Mouse (Mus musculus) MEL (cell line): ENCODE results near the gene Col4a4.

ENCODE experiments used
- CTCF ChIP-seq, 3 experiments: IDR thresholded peaks in 2 of 3; conservative IDR thresholded peaks in 1 of 3; 2 replicates each; pipeline ENCODE4 v1.5.1; 2011 to 2012; ENCODE audit warnings: low read length in 3 of 3, low read depth in 2 of 3, mild to moderate bottlenecking in 2 of 3, improper control_type of control experiment in 1 of 3, inconsistent platforms in 1 of 3, mixed read lengths in 1 of 3, moderate library complexity in 1 of 3; ENCODE audit not compliant: control insufficient read depth in 1 of 3, insufficient read depth in 1 of 3, poor library complexity in 1 of 3, severe bottlenecking in 1 of 3
- EP300 ChIP-seq, 2 experiments: IDR thresholded peaks; 2 replicates each; pipeline ENCODE4 v1.6.1; 2011; ENCODE audit warnings: improper control_type of control experiment in 2 of 2, low read length in 2 of 2, low read depth in 1 of 2, mild to moderate bottlenecking in 1 of 2
- MAFK ChIP-seq: IDR thresholded peaks from 2 replicates; pipeline ENCODE4 v1.6.1; 2011; ENCODE audit warnings: low read depth, mild to moderate bottlenecking, low read length, improper control_type of control experiment, borderline replicate concordance
- MAX ChIP-seq: IDR thresholded peaks from 2 replicates; pipeline ENCODE4 v1.6.1; 2011; ENCODE audit warnings: low read length, improper control_type of control experiment
- POLR2A ChIP-seq, 2 experiments: IDR thresholded peaks; 2 replicates each; pipeline ENCODE4 v1.6.1; 2011 to 2012; ENCODE audit warnings: low read length in 2 of 2, mild to moderate bottlenecking in 2 of 2, control low read depth in 1 of 2, improper control_type of control experiment in 1 of 2, low read depth in 1 of 2, moderate library complexity in 1 of 2; ENCODE audit not compliant: control insufficient read depth in 1 of 2, insufficient read depth in 1 of 2, poor library complexity in 1 of 2
- USF1 ChIP-seq: IDR thresholded peaks from 2 replicates; pipeline ENCODE4 v1.6.1; 2014; ENCODE audit warnings: low read depth, mild to moderate bottlenecking, inconsistent platforms, low read length, improper control_type of control experiment, moderate library complexity

DNA sequence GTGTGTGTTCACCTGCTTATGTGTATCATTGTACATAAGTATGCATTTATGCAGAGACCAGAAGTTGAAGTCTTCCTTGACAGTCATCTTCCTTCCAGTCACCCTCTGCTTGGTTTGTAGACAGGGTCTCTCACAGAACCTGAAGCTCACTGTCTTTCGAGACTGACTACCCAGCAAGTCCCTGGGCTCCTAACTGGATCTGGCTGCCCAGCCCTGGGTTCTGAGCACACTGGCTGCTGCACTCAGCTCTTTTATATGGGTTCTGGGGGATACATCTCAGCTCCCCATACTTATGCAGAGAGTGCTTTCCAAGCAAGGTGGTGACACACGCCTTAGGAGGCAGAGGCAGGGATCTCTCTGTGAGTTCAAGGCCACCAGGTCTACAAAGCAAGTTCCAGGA is 126.7 kb downstream of the Col4a4 start:
- TF ChIP-seq MAX (no peak), CTCF (IDR thresholded peaks at IDR 0.05 in 2 of 3, conservative IDR thresholded peaks at IDR 0.05 in 1 of 3; ENCODE audit: control insufficient read depth in 1 of 3, insufficient read depth in 1 of 3, low read depth in 2 of 3, low read length in 3 of 3, poor library complexity in 1 of 3, severe bottlenecking in 1 of 3) (no peak), MAFK (no peak), USF1 (no peak), POLR2A (IDR thresholded peaks at IDR 0.05; ENCODE audit: control insufficient read depth in 1 of 2, insufficient read depth in 1 of 2, low read depth in 1 of 2, low read length in 2 of 2, poor library complexity in 1 of 2) (no peak), EP300 (IDR thresholded peaks at IDR 0.05; ENCODE audit: low read depth in 1 of 2, low read length in 2 of 2) (no peak)
